Mouse (Mus musculus): ENCODE results near the gene Mettl7b. TPM values are rescaled to one million over a fixed set of nuclear protein-coding genes. Genes with fewer than 3 reads are reported as not detected.
"Not testable (repeated sequence)": the region's sequence is repeated elsewhere in the genome, so short reads cannot be mapped to it uniquely, and the experiment has no call there.

The Mettl7b gene
- not detected for total RNA-seq (2022)

DNA sequence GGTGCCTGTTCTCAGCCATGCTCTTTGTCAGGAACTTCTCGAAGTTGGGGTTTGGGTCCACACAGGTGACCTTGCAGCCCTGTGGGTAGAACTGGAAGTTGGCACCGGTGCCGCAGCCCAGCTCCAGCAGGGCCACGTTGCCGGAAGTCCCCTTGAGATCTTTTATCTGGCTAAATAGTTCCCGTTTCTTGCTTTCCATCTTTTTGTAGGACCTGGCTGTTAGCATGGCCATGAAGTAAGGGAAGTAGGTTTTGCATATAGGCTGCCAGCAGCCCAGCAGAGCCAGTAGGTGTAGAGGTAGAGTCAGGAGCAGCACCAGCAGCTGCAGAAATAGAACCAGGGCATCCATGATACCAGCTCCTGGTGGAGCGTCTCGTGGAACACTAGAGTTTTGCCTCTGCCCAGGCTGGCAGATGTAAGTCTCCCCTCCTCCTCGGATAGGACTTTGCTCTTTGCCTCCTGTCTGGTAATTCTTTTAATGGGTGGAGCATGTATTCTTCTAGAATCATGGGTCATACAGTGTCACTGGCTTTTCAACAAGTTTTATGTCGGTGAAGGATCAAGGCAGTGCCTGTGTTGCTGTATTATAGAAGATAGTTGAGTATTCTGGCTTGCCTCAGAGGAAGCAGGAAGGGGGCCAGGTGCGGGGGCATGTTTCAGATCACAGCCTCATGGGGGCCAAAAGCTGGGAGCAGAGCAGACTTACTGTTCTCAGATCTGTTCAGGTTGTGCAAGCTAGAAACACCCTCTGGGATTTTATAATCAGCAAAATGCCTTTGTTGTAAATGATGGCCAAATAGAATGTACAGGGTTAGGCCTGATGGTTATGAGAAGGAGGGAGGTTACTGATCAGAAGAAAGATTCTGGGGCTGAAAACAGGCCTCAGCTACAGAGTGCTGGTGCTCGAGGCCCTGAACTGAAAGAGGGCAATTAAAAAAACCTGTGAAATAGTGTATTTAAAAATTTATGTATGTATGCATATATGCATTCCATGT is at the start of gene Mettl7b:
Gene Mettl7b, minus strand, starts transcription at position 399 of the 995 bp plus-strand sequence.
- DNase-seq (ENCODE audit: low spot score) = no peak

DNA sequence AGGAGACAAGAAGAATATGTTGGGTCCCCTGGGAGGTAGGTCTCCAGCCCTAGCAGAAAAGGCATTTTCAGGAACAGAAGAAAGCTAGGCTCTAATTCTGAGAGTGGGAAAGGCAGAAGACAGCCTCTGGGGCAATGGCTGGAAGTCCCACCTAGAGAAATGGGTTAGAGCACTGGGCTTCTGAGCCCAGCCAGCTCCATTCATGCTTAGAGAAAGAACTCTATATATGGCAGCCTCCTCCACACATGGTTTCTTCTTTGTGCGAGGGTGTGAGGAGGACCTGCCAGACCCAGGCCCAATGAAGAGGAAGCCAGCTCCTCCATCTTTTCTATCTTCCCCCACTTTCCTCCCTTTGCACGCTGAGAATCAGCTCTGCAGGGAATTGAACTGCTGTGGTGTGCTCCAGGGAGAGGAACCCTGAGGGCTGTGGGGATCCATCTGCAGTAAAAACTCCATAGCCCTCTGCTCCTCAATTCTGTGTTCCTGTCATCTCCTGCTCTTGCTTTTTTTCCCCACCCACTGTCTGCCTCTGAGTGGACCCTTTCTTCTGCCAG is 49.6 kb upstream of the Mettl7b start, which contains the start of gene Olfr763:
Gene Olfr763, plus strand, starts transcription at position 504 of the 554 bp plus-strand sequence.
- no peak for DNase-seq (ENCODE audit: low spot score)

DNA sequence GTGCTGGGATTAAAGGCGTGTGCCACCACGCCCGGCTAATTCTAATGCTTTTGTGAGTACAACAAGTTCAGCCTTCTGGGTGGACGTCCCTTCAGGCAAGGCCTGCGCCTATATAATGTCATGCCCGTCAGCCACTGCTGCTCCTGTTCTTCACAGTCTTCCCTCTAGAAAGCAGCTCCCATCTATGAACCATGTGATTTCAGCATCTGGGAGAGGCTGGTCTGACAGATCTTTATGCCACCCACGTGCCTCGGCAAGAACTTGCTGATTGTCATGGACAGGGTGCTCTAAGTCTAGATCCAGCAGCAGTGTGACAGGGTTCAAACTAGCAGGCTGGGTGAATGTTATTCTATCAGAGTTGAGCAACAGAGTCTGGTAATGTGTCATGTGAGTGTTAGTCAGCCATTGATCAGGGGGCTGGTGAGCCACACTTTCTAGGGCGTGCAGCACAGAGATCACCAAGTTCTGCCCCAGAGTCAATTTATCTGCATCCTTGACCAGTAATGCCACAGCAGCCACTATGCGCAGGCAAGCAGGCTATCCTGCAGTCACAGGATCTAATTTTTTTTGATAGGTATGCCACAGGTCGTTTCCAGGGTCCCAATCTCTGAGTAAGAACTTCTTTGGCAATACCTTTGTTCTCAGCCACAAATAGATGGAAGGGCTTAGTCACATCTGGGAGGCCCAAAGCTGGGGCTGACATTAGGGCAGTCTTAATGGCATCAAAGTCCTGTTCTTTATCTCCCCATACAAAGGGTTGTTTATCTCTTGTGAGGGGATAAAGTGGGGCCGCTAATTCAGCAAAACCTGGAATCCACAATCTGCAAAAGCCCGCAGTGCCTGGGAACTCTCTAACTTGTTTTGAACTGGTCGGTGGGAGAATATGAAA is 43.5 kb upstream of the Mettl7b start:
- DNase-seq (ENCODE audit: low spot score) = no peak

DNA sequence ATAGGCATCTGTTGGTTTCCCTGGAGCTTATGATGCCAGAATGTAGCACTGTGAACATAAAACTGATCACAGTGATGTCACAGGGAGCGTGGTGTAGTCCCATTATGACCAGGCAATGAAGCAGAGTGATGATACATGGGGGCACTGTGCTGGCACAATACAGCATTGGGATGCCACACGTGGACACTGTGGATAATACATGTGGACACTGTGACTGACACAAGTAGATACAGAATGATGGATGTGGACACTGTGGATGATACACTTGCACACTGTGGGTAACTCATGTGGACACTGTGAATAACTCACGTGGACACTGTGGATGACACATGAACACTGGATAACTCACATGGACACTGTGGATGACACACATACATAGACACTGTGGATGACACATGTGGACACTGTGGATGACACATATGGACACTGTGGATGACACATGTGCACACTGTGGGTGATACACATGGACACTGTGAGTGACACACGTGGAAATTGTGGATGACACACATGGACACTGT is 35.8 kb upstream of the Mettl7b start:
- DNase-seq (ENCODE audit: low spot score) = no peak

DNA sequence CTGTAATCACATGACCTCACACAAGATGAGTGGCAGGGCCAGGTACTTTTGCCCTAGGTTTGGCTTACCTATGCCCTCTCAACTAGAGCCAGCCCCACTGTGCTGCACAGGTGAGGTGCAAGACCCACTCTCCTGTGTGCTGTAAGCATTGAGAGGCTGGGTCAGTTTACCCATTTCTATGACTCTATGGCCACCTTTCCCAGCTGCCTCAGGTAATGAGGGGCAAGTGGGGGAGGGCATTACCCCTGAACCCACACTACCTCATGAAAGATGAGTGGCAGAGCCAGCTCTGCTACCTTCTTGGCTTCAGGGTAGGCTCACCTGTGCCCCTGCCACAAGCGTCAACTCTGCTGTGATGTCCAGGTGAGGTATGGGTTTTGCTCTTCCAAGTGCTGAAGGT is 35.0 kb upstream of the Mettl7b start:
- DNase-seq (ENCODE audit: low spot score) = no peak

DNA sequence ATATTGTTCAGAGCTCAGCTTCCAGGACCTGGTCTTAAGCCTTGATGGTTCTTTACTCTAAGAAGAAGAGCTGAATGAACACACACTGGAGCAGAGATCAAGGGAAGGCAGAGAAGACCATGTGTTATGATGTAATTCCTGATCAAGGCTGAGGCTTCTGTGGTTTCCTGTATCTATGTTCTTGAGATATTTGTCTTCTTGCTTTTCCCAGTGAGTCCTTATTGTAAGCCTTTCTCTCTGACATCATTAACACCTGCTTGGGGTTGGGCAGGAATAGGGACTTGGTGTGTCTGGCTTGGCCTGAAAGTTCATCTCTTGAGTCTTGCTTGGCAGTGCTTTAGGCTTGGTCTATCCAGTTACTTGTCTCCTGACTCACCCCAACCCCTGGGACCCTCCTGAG is 30.2 kb upstream of the Mettl7b start:
- no peak for DNase-seq (ENCODE audit: low spot score)

DNA sequence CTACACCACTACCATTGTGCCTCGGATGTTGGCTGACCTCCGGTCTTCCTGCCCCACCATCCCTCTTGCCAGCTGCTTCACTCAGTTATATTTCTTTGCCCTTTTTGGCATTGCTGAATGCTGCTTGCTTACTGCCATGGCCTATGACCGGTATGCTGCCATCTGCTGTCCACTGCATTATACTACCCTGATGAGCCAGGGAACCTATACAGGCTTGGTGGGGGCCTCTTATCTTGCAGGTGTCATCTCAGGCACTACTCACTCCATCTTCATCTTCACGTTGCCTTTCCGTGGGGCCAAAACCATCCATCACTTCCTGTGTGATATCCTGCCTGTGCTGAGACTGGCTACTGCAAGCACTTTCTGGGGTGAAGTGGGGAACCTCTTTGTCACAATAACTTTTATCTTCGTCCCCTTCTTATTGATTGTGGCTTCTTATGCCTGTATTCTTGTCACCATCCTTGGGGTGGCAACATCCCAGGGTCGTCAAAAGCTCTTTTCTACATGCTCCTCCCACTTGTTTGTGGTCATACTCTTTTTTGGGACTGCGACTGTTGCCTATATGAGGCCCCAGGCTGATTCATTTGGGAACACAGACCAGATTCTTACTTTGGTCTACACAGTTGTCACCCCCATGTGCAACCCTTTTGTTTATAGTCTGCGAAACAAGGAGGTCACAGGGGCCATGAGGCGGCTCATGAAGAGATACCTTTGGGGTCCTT is 29.5 kb upstream of the Mettl7b start:
- DNase-seq (ENCODE audit: low spot score) = not testable (repeated sequence)

DNA sequence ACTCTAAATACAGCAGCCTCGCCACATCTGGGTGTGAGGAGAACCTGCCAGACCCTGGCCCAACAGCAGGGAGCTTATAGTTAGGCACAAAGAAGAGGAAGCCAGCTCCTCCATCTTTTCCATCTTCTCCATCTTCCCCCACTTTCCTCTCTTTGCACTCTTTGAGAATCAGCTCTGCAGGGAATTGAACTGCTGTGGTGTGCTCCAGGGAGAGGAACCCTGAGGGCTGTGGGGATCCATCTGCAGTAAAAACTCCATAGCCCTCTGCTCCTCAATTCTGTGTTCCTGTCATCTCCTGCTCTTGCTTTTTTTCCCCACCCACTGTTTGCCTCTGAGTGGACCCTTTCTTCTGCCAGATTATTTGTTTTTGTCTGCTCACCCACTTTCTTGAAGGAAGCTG is 28.3 kb upstream of the Mettl7b start, which contains the start of gene Olfr9:
Gene Olfr9, plus strand, starts transcription at position 301 of the 400 bp plus-strand sequence.
- DNase-seq (ENCODE audit: low spot score) = not testable (repeated sequence)

DNA sequence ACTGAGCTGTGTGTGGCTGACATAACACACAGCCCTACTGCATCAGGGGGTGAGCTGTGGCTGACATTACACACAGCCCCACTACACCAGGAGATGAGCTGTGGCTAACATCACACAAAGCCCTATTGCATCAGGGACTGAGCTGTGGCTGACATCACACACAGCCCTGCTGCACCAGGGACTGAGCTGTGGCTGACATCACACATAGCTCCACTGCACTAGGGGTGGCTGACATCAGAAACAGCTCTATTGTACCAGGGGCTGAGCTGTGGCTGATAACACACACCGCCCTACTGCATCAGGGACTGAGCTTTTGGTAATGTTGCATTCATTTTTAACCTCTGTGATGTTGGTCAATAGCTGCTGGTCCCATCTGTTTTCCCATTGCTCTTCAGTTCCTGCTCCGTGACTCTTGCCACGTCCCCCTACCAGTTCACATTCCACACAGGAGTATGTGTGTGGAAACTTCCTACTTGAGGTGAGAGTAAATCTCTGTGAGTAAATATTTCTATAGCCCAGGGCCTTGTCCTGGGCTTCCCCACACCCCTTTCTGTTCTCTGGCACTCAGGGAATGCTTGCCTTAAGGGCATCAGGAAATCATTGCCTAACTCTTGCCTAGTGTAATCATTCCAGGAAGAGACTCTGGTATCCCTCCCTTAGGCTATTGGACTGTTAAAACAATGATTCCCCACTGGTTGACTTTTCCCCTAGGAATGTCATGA is 20.0 kb upstream of the Mettl7b start:
- DNase-seq (ENCODE audit: low spot score) = no peak

DNA sequence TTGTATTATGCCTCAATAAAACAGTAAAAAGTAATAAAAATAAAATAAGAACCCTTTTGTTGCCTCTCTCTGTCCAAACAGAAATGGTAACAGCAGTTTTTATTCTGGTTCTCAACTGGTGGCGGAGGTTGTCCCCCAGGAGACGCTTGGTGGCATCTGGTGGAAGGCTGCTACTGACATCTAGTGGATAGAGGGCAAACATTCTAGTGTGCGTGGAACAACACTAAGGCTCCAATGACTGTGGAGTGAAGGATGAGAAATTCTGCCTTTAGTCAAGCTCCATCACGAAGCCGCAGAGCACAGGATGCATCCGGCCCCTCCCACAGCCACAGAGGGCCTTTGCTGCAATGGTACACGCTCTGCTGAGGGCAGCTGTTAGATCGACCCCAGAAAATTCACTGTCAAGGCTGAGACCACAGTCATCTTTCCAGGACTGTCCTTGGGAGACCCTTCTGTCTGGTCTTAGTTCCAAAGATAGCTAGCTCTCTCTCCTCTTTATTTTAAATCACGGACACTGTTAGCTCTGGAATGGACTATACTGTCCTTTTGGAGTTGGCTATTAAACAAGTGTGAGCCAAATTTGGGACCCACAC is 16.8 kb upstream of the Mettl7b start:
- peak; percentile 24 for DNase-seq (ENCODE audit: low spot score)

DNA sequence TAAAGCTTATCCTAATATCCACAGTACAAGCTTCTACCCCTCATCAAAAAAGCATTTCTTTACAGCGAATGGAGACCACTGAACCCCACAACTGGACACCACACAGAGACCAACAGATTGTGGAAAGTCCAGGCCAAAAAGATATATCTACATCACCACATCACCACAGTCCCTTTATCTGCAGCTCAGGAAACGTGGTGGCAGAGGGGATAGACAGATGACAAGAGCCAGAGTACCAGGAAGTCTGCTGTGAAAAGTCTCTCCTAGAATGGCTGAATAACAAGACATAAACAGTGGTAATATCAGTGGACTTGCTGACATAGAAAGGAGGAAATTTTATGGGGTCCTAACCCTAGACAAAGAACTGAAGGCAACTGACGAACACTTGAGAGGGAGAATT is 15.6 kb upstream of the Mettl7b start:
- DNase-seq (ENCODE audit: low spot score) = no peak

DNA sequence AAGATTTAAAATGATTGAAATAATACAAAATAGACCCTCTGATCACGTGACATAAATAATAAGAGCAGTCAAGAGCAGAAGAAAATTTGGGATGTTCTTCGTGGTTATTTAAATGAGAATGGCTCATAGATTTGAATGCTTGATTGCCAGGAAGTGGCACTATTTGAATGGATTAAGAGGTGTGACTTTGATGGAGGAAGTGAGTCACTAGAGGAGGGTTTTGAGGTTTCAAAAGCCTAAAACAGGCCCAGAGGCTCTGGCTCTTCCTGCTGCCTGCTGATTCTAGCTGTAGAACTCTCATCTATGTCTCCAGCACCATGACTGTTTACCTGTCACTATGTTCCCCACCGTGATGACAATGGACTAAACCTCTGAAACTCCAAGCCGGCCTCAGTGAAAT is 12.1 kb upstream of the Mettl7b start:
- DNase-seq (ENCODE audit: low spot score) = no peak

DNA sequence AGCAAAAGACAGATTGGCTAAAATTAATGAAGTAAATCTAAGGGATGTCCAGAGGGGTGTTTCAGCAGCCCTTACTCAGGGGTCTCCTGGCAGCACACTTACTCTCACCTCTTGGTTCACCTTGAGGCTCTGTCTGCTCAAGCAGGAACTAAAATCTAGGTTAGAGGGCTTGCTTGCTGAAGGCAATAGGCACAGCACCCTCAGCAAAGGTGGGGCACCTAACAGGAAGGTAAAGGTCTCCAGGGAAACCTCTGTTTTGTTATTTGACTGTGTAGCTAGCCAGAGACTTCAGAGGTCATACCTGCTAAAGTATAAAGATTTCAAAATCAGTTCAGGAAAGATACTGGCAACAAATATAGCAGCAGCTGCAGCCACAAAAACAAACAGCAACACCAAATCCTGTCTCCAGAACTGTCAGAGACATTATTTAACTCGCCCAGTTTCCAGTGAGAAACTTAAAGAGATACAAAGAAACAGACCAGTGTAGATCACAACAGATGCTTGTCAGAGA is 10.0 kb upstream of the Mettl7b start:
- DNase-seq (ENCODE audit: low spot score) = no peak

DNA sequence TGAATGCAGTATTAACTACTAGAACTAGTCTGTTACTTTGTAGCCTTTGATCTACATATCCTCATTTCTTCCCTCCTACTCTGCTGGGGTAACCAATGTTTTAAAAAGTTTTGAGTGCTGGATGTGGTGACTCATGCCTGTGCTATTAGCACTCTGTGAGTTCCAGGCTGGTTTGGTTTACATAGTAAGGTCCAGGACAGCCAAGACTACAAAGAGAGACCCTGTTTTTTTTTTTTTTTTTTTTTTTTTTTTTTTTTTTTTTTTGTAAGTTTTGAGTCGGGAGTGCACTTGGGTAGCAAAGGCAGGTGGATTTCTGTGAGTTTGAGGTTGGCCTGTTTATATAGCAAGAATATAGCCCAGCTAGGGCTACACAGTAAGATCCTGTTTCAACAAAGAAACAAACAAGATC is 7.6 kb upstream of the Mettl7b start:
- DNase-seq (ENCODE audit: low spot score) = no peak

DNA sequence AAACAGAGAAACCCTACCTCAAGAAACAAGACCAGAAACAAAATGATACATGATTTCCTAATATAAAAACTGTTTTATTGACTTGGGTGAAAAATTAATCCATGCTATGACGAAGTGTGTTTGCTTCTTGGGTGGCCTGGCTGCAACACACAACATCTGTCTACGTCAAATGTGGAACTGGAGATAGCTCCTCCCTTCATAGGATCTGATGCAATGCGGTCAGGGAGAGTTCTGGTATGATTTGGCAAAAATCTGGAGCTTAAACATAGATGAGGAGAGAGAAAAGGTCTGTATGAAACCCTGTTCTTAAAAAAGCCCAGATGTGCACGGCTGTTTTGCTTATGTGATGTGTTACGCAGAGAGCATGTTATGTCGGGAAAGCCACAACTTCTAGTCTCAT is 5.1 kb upstream of the Mettl7b start:
- DNase-seq (ENCODE audit: low spot score) = no peak

DNA sequence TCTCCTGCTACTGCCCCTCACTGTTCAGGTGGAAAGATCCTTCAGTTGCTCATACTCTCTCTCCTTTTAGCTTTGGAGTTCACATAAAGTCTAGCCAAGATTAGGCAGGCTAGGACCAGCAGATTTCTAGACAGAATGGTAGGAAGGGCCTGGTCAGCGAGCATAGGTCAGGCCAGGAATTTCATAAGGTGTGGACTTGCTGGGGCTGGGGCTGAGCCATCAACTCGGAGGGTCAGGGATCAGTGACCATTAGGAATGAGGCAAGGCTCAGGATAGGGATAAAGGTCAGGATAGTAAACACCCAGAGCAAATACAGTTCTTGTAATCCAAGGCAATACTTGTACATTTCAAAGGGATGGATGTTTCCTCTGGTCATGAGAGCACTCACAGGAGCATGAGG is 4.2 kb upstream of the Mettl7b start:
- DNase-seq (ENCODE audit: low spot score) = no peak

DNA sequence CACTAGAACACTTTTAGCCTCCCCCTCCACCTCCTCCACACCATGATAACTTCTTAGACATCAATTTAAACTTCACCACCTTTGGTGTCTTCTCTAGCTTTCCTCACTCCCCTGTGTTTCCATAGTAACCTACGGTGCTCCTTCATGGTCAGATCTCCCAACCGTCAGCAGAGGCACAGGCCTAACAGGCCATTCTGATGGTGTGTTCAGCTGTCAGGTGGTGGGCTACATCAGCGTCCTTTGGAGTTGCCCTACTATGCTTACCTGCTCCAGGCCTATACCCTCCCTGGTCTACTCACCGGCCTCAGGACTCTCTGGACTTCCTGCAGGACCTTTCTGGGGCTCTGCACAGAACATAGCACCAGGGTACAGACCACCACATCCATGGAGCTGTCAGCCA is 646 bp downstream of the Mettl7b start:
- DNase-seq (ENCODE audit: low spot score) = no peak

DNA sequence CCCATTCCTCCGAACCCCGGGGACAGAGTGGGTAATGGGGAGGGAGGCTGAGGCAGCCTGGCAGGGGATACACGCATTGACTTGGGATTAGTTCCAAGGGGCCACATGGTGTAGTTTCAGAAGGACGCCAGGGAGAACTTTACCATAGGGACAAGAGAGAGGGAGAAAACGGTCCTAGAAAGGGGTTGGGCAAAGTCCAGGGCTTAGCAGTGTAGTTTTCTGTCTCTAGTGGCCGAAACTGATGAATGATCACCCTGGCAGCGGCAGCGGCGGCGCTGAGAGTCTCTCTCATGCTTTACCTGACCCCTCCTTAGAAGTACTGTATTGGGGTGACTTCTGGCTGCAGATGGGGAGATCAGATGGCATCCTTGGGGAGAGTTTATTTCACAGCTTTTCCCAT is 2.4 kb downstream of the Mettl7b start:
- no peak for DNase-seq (ENCODE audit: low spot score)

DNA sequence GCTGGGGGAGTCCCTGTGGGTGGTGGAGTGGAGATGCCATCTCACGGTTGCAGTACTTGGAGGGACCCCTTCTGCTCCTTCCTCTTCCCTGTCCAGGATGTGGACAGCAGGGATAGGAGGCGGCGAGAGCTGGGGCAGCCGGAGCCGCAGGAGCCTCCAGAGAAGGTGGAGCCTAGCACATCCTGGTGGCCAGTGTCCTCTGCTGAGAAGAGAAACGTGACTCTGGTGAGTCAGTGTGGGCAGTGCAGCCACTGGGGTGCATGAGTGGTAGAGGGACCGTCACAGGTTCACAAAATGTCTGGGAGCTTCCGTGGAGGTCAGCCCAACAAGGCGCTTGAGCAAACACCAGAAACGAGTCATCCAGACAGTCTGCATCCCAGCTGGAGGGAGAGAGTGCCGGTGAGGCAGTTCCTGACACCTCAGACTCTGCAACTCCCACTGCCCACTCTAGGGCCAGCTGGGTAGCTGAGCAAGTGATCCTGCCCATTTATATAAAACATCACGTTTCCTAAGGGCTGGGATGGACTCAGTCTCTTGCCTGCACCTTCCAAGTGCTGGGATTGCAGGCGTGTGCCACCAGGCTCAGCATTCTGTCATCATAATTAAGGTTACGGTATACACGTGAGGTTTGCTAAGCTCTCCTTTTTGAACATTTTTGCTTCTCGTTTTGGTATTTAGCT is 10.4 kb downstream of the Mettl7b start:
- DNase-seq (ENCODE audit: low spot score) = no peak
